Mouse (Mus musculus) cerebellum, adult 2 months (tissue): ENCODE data around the gene Igll1. TPM values are rescaled to one million over a fixed set of nuclear protein-coding genes. Genes with fewer than 3 reads are reported as not detected.

Experiments
- DNase-seq, 2 experiments: peaks; one replicate each; pipeline ENCODE4 v3.0.0; 2021
- H3K27ac ChIP-seq: fragments of 200-500 bp; 2 replicates; pipeline ENCODE4 v1.5.1; 2012; ENCODE audit warnings: low read length, control low read depth, inconsistent platforms; ENCODE audit not compliant: insufficient read depth
- H3K27me3 ChIP-seq: fragments of 200-500 bp; 2 replicates; pipeline ENCODE4 v1.6.1; 2012; ENCODE audit warnings: inconsistent platforms, mild to moderate bottlenecking, low read length, moderate library complexity; ENCODE audit not compliant: control insufficient read depth, insufficient read depth
- H3K4me1 ChIP-seq: fragments of 200-500 bp; 2 replicates; pipeline ENCODE4 v1.6.1; 2011; ENCODE audit warnings: low read length; ENCODE audit not compliant: control insufficient read depth, insufficient read depth
- H3K4me3 ChIP-seq: fragments of 200-500 bp; replicated peaks from 2 replicates; pipeline ENCODE3; 2011; ENCODE audit warnings: mild to moderate bottlenecking, low read depth, low read length, control low read depth; ENCODE audit not compliant: insufficient read depth
- CTCF ChIP-seq: fragments of 200-500 bp; IDR thresholded peaks from 2 replicates; pipeline ENCODE4 v1.5.1; 2011; ENCODE audit warnings: low read depth, mild to moderate bottlenecking, control low read depth, low read length, moderate library complexity, borderline replicate concordance; ENCODE audit not compliant: insufficient read depth
- POLR2A ChIP-seq: fragments of 200-500 bp; IDR thresholded peaks from 2 replicates; pipeline ENCODE4 v1.6.1; 2011; ENCODE audit warnings: low read length, control low read depth, borderline replicate concordance; ENCODE audit not compliant: insufficient read depth
- WGBS: fragments of 180-500 bp; shearing (Covaris S2); methylation state at CpG from one replicate; pipeline ENCODE4 v1.1.7; 2018; 5-methylcytosine and 5-hydroxymethylcytosine counted together
- polyA plus RNA-seq: library from polyadenylated mRNA; depleted of rRNA; stranded (reverse); fragments of >200 nt; gene quantifications from 2 replicates; pipeline ENCODE4 v1.2.3, GENCODE M21; 2012

Igll1 gene
- polyA plus RNA-seq, 1 experiment: not detected

DNA sequence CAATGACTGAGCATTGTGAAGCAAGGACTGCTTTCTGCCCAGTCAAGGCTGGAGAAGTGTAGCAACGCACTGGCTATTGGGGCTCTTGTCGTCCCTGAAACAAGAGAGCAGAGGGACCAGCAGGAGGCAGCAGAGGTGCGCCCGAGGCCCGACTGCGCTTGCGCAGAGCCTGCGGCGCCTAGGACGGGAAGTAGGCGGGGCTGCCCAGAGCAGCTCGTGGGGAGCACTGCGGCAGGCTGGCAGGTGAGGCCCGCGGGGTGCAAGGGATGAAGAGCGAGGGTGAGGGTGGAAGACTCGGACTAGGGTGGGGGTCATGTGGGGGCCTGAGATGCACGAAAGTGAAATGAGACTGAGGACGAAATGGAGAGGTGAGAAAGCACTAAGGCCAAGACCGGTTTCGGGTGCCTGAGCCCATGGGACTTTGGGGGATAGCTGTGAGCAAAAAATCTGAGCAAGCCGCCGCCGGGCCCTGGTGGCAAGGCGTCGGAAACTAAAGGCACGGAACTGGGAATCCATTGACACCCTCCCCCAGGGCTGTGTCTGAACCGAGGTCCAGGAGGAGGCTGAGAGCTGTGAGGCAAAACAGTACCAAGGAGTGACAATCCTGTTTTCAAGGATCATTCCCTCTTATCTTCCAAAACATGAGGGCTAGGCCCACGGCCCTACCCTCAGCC lies 32.7 kb upstream of the Igll1 start, which contains the start of gene Ppm1f:
Gene Ppm1f, plus strand, starts transcription at position 88 of the 674 bp plus-strand sequence.
- peak; percentile 92 for TF ChIP-seq POLR2A
- peak; percentile 86 for TF ChIP-seq CTCF
- WGBS: under 1% methylated on average over 29 of the region's 29 CpGs
- peak; percentile 94 to 98 for DNase-seq
- H3K4me3 ChIP-seq: peak within 1 kb of the TSS; percentile 88
- H3K27me3 ChIP-seq: no peaks in the 10 kb centered on the region
- peaks cover 13% of the 10 kb centered on the region for H3K4me1 ChIP-seq
- H3K27ac ChIP-seq: peak within 1 kb of the TSS; percentile 43

DNA sequence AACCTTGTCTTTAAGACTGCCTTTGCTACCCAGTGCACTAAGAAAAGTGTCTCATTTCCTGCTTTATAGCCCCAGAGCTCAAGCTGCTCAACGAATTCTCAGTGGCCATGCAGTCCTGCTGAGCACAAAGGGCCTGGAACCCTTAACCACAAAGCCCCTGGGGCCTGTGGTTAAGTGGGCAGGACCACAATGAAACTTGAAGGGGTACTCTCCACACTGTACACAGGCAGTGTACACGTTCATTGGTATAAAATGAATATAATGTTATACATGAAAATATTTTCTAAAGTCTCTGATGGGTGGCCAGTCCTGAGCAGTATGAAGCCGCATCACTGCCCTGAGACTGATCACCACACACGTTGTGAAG lies 32.2 kb upstream of the Igll1 start:
- 19% methylated on average over 4 of the region's 4 CpGs for WGBS
- peak overlapping the region; percentile 26 for H3K4me3 ChIP-seq

DNA sequence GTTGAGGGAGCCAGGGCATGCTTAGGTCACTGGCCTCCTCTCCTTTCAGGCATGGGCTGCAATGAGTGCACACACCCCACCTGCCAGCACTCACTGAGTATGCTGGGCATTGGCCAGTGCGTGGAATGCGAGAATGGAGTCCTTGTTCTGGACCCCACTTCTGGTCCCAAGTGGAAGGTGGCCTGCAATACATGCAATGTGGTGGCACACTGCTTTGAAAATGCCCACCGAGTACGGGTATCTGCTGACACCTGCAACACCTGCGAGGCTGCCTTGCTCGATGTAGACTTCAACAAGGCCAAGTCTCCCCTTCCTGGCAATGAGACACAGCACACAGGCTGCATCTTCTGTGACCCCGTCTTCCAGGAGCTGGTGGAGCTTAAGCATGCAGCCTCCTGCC lies 28.6 kb upstream of the Igll1 start:
- H3K4me1 ChIP-seq: peaks cover 3% of the 10 kb centered on the region; the same call in 1 of the 2 replicates
- no peak overlapping the region for H3K27ac ChIP-seq
- WGBS: 94% methylated on average over 7 of the region's 7 CpGs
- DNase-seq: no peak
- no peak for TF ChIP-seq CTCF
- no peak for TF ChIP-seq POLR2A
- H3K27me3 ChIP-seq: no peaks in the 10 kb centered on the region
- H3K4me3 ChIP-seq: no peak overlapping the region

More for the DNA sequence above, 32.2 kb upstream of the Igll1 start:
- no peak for DNase-seq
- TF ChIP-seq CTCF (no peak), POLR2A (no peak)
- Histone ChIP-seq H3K27ac (0 out of 2 replicates have a peak overlapping the region, but pooled peaks have one; percentile 23), H3K4me1 (peaks cover 13% of the 10 kb centered on the region), H3K27me3 (no peaks in the 10 kb centered on the region)

DNA sequence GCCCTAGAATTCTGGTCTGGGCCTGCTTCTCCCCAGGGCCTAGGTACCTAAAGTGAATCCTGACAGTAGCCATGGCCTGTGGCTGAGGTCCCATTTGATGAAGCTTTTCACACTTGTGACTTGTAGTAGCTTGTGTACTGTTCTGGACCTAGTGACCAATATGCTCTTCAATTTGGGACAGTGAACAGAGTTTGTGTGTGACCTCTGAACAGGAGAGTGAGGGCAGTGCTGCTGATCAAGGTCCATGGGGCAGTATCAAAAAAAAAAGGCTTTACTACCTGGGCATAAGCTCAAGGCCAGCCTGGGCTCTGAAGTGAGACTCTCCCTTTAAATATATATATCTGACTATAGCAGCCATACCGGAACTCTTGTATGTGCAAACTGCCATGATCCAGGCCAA lies 24.6 kb upstream of the Igll1 start:
- no peak for DNase-seq
- Histone ChIP-seq H3K27me3 (no peaks in the 10 kb centered on the region), H3K4me3 (no peak overlapping the region), H3K4me1 (no peaks in the 10 kb centered on the region), H3K27ac (no peak overlapping the region)
- no peak for TF ChIP-seq POLR2A
- TF ChIP-seq CTCF: no peak
- WGBS: 81% methylated on average over 1 of the region's 1 CpGs

DNA sequence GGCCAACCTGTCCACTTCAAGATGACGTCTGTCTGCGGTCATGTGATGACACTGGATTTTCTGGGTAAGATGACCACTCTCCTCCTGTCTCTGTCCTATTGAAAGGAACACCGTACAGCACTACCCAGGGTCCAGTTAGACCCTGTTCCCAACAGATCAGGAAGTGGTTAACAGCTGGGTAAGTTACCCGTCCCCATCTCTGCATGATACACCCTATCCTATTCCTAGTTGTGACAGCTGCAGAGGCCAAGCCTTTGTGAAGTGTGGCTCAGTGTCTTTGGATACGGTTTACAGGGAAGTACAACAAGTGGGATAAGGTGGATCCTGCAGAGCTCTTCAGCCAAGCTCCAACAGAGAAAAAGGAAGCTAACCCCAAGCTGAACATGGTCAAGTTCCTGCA lies 15.2 kb upstream of the Igll1 start:
- DNase-seq: no peak
- no peaks in the 10 kb centered on the region for H3K27me3 ChIP-seq
- H3K4me3 ChIP-seq: no peak overlapping the region
- no peaks in the 10 kb centered on the region for H3K4me1 ChIP-seq
- H3K27ac ChIP-seq: no peak overlapping the region
- WGBS: 83% methylated on average over 5 of the region's 5 CpGs
- TF ChIP-seq POLR2A (no peak), CTCF (no peak)

DNA sequence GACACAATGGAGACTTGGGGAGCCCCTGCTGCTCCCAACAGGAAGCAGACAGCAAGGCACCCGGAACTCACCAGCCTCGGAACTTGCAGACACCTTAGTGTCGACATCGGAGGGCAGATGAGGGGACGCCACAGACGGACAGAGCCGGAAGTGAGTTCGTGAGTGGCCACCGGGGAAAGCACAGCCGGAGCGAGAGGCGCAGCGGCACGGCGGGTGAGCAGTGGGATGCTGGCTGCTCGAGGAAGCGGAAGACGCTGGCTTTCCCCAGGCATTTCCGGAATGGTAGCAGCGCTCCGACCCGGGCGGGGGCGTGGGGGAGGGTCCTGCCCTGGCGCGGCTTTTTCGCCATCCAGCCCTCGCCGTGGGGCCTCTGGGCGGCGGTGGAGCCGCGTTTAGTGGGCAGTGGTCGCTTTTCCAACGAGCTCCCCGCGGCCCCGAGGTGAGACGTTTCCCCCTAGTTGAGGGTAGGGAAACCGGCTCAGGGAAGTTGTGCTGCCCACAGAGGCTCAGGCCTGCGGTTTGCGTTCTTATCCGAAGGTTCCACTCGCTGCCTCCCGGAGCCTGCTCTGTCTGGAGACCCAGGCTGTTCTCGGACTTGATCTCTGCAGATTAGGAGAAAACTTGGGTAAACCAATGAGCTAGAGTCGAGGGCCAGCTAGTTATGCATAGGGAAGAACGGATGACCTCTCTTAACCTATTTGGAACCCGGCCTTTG lies 7.0 kb upstream of the Igll1 start, which contains the start of the genes Top3b and Vpreb1:
Gene Top3b, plus strand, starts transcription at position 120 of the 715 bp plus-strand sequence.
Gene Vpreb1, minus strand, starts transcription at position 227 of the 715 bp plus-strand sequence.
- DNase-seq: peak; percentile 89 to 90
- WGBS: under 1% methylated on average over 49 of the region's 49 CpGs
- Histone ChIP-seq H3K27me3 (no peaks in the 10 kb centered on the region), H3K4me3 (peak within 1 kb of the TSS; percentile 72), H3K4me1 (no peaks in the 10 kb centered on the region; the same call in 1 of the 2 replicates), H3K27ac (peak within 1 kb of the TSS; percentile 17)
- TF ChIP-seq CTCF: no peak
- peak; percentile 72 for TF ChIP-seq POLR2A

DNA sequence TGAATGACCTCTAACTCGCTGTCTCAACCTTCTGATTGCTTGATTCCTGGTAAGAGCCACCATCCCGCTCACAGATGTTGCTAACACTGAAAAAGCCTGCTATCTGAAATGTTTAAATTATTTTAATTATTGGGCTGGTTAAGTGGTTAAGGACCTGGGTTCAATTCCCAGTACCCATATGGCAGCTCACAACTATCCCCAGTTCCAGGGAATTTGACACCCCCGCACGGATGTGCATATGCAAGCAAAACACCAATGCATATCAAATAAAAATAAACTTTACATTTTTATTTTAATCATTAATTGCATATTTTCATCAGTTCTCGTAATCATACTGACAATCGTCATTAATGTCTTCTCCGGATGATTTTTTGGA lies 6.4 kb upstream of the Igll1 start:
- Histone ChIP-seq H3K27ac (no peak overlapping the region), H3K4me1 (no peaks in the 10 kb centered on the region; the same call in 1 of the 2 replicates), H3K4me3 (peak overlapping the region; percentile 72), H3K27me3 (no peaks in the 10 kb centered on the region)
- TF ChIP-seq POLR2A (no peak), CTCF (no peak)
- WGBS: 30% methylated on average over 7 of the region's 7 CpGs
- no peak for DNase-seq
